Mouse (Mus musculus): ENCODE data around the gene Tomt. TPM values are rescaled to one million over a fixed set of nuclear protein-coding genes. Genes with fewer than 3 reads are reported as not detected.

Gene Tomt
- polyA plus RNA-seq, 1 experiment from 2014 or later, result 0.59 TPM

DNA sequence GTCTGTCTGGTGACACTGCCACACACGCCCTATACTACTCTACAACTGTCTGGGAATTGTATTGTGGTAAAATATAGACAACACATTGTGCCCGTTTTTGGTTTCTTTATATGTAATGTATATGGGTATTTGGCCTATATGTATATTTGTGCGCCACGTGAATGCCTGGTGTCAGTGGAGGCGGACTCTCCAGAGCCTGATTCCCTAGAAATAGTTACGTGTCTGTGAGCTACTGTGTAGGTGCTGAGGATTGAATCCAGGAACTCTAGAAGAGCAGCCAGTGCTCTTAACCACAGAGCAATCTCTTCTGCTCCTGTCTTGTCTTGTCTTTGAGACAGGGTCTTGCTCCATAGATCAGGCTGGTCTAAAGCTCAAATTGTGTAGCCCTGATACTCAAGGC, 19.9 kb downstream of the Tomt start:
- no peaks in the 10 kb centered on the region for H3K4me1 ChIP-seq (ENCODE audit: insufficient read depth, low read length)
- H3K27me3 ChIP-seq (ENCODE audit: insufficient read depth, low read length), result no peaks in the 10 kb centered on the region
- WGBS, result 90% methylated on average over 6 of the region's 6 CpGs
- ATAC-seq (ENCODE audit: low FRiP score, low TSS enrichment), result no peak
- H3K36me3 ChIP-seq (ENCODE audit: insufficient read depth, low read length), result no peaks in the 10 kb centered on the region
- no peak overlapping the region for H3K9ac ChIP-seq (replicated peaks; ENCODE audit: low read length)
- H3K4me2 ChIP-seq (replicated peaks; ENCODE audit: low read depth, low read length), result no peak overlapping the region
- no peak overlapping the region for H3K27ac ChIP-seq (ENCODE audit: low read length)
- no peak overlapping the region for H3K4me3 ChIP-seq (ENCODE audit: low read length)
- no peaks in the 10 kb centered on the region for H3K9me3 ChIP-seq (ENCODE audit: low read length)

DNA sequence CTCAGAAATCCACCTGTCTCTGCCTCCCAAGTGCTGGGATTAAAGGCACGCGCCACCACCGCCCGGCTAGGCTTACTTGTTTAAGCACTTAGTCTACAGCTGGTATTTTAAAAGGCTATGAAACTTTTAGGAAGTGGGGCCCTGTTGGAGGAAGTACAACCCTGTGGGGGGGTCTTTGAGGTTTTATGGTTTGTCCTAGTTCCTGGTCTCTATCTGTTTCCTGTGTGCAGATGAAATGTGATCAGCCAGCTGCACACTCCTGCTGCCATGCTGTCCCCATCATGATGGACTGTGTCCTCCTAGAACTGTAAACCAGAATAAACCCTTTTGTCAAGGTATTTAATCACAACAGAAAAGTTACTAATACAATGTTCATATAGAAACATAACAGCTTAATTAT, 22.0 kb downstream of the Tomt start:
- 97% methylated on average over 4 of the region's 4 CpGs for WGBS
- Histone ChIP-seq H3K27ac (ENCODE audit: low read length) (no peak overlapping the region), H3K4me1 (ENCODE audit: insufficient read depth, low read length) (no peaks in the 10 kb centered on the region), H3K9ac (replicated peaks; ENCODE audit: low read length) (no peak overlapping the region), H3K9me3 (ENCODE audit: low read length) (no peaks in the 10 kb centered on the region), H3K27me3 (ENCODE audit: insufficient read depth, low read length) (no peaks in the 10 kb centered on the region), H3K4me2 (replicated peaks; ENCODE audit: low read depth, low read length) (no peak overlapping the region), H3K4me3 (ENCODE audit: low read length) (no peak overlapping the region), H3K36me3 (ENCODE audit: insufficient read depth, low read length) (no peaks in the 10 kb centered on the region)
- ATAC-seq (ENCODE audit: low FRiP score, low TSS enrichment), result no peak

DNA sequence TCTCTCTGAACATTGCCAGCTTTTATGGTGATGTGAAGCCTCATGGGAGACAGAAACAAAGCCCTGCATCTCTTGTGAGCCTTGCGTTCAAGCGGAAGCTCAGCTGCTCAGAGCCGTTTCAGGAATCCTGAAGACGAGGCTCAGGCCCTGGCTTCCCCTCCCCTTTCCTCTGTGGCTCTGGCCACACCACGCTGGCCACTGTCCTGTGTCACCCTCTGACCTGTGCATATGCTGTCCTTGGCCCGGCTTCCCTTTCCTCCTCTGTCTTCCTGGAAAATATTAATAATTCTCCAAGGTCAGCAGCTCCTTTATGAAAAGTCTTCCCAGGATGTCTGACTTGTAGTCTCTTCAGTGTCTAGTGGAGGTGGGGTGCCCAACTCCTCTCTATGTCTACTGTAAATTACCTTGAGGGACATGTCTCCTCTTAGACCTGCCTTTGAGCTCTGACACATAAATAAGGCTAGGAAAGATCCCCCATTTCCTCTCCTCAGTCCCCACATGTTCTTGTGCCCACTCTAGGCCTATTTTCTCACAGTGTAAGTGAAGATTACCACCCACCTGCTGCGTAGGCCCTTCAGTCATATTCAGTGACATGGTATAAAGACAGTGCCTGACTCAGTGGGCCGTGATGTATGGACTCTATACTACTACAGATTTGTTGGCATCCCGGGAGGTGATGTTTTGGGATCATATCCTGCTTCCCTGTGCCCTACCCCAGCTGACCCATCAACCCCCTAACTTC, 23.6 kb downstream of the Tomt start:
- Histone ChIP-seq H3K36me3 (ENCODE audit: insufficient read depth, low read length) (no peaks in the 10 kb centered on the region), H3K27ac (ENCODE audit: low read length) (no peak overlapping the region), H3K4me1 (ENCODE audit: insufficient read depth, low read length) (no peaks in the 10 kb centered on the region), H3K9ac (replicated peaks; ENCODE audit: low read length) (0 out of 2 replicates have a peak overlapping the region, but pooled peaks have one; percentile 0), H3K27me3 (ENCODE audit: insufficient read depth, low read length) (no peaks in the 10 kb centered on the region), H3K9me3 (ENCODE audit: low read length) (no peaks in the 10 kb centered on the region), H3K4me2 (replicated peaks; ENCODE audit: low read depth, low read length) (no peak overlapping the region), H3K4me3 (ENCODE audit: low read length) (no peak overlapping the region)
- WGBS, result 60% methylated on average over 9 of the region's 9 CpGs
- ATAC-seq (ENCODE audit: low FRiP score, low TSS enrichment), result no peak

DNA sequence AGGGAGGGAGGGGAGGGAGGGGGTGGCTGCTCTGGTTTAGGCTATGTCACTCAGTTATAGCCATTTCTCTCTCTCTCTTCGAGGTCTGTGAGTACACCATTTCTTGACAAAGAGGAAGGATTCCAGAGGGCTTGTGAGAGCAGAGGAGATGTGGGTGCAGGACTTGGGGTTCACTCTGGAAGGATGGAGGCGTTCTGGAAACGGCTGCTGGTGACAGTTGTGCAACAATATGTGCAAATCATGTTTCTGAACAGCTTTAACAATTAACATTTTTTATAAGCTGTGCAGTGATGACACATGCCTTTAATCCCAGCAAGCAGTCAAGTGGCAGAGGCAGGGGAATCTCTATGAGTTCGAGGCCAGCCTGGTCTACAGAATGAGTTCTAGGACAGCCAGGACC, 25.3 kb downstream of the Tomt start:
- Histone ChIP-seq H3K27me3 (ENCODE audit: insufficient read depth, low read length) (no peaks in the 10 kb centered on the region), H3K9ac (replicated peaks; ENCODE audit: low read length) (no peak overlapping the region), H3K9me3 (ENCODE audit: low read length) (no peaks in the 10 kb centered on the region), H3K4me1 (ENCODE audit: insufficient read depth, low read length) (no peaks in the 10 kb centered on the region), H3K27ac (ENCODE audit: low read length) (no peak overlapping the region), H3K36me3 (ENCODE audit: insufficient read depth, low read length) (no peaks in the 10 kb centered on the region), H3K4me3 (ENCODE audit: low read length) (no peak overlapping the region), H3K4me2 (replicated peaks; ENCODE audit: low read depth, low read length) (no peak overlapping the region)
- 77% methylated on average over 4 of the region's 4 CpGs for WGBS
- no peak for ATAC-seq (ENCODE audit: low FRiP score, low TSS enrichment)

DNA sequence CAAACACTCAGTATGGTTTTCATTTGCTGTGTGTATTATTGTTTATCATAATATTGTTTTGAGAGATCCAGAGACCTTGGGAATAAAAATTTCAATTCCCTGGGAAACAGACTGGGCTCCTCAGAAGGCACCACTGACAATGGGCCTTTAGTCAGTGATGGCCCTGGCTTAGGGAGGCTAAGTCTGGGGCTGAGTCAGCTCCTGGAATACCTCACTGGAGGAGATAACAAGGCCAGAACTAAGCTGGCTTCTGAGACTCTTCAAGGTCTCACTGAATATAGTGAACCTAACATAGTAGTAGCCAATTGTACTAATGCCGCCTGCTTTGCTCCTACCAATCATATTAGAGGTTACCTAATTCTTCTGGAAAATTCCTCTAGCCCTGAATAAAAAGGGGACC, 30.2 kb downstream of the Tomt start:
- no peaks in the 10 kb centered on the region for H3K36me3 ChIP-seq (ENCODE audit: insufficient read depth, low read length)
- H3K9ac ChIP-seq (replicated peaks; ENCODE audit: low read length), result no peak overlapping the region
- no peak overlapping the region for H3K4me2 ChIP-seq (replicated peaks; ENCODE audit: low read depth, low read length)
- H3K9me3 ChIP-seq (ENCODE audit: low read length), result no peaks in the 10 kb centered on the region
- ATAC-seq (ENCODE audit: low FRiP score, low TSS enrichment), result no peak
- H3K4me3 ChIP-seq (ENCODE audit: low read length), result no peak overlapping the region
- H3K27ac ChIP-seq (ENCODE audit: low read length), result no peak overlapping the region
- WGBS, result 97% methylated on average over 1 of the region's 1 CpGs
- no peaks in the 10 kb centered on the region for H3K4me1 ChIP-seq (ENCODE audit: insufficient read depth, low read length)
- no peaks in the 10 kb centered on the region for H3K27me3 ChIP-seq (ENCODE audit: insufficient read depth, low read length)

DNA sequence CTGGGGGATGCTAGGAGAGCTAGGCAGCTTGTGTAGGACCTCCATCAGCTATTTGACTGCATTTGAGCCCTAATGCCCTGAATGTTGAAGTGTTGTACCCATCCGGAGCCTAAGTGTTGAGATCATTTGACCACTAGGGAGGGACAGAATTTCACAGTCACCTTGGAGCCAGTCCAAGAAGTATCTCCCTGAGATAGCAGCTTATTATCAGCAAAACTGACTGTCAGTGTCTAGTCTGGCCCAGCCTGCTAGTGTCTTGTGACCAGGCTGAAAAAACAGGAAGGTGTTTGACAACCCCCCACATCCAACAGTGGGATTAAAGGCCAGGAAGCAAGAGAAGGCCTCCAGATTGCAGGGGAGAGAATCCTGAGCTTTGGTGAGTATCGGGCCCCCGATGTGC, 34.9 kb downstream of the Tomt start:
- ATAC-seq (ENCODE audit: low FRiP score, low TSS enrichment), result no peak
- peaks cover 18% of the 10 kb centered on the region for H3K4me1 ChIP-seq (ENCODE audit: insufficient read depth, low read length)
- H3K9me3 ChIP-seq (ENCODE audit: low read length), result no peaks in the 10 kb centered on the region
- no peak overlapping the region for H3K9ac ChIP-seq (replicated peaks; ENCODE audit: low read length)
- no peak overlapping the region for H3K4me3 ChIP-seq (ENCODE audit: low read length)
- no peaks in the 10 kb centered on the region for H3K36me3 ChIP-seq (ENCODE audit: insufficient read depth, low read length)
- H3K27me3 ChIP-seq (ENCODE audit: insufficient read depth, low read length), result no peaks in the 10 kb centered on the region
- H3K27ac ChIP-seq (ENCODE audit: low read length), result peak overlapping the region; percentile 72
- 77% methylated on average over 3 of the region's 3 CpGs for WGBS
- H3K4me2 ChIP-seq (replicated peaks; ENCODE audit: low read depth, low read length), result no peak overlapping the region

DNA sequence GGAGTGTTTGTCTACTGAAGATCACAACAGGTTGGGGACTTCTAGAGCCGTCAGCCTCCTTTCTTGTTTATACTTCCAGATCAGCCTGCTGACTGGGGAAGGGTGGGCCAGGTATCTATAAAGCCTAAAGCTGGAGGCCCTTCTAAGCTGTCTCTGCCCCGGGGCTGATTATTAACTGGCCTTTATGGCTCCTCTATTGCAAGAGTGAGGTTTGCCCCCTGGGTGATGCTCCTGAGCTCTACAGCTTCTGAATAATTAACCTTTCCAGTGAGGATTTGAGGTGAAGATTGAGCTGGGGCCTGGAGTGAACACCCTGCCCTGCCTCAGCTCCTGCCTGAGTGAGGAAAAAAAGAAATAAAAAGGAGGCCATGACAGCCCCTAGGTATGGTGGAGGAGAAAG, 35.5 kb downstream of the Tomt start, which contains the start of gene Folr1:
Gene Folr1, minus strand, starts transcription at position 160 of the 400 bp plus-strand sequence.
- H3K9ac ChIP-seq (replicated peaks; ENCODE audit: low read length), result peak within 1 kb of the TSS; percentile 42
- peak; percentile 78; the same call in 1 of the 2 replicates for ATAC-seq (ENCODE audit: low FRiP score, low TSS enrichment)
- no peaks in the 10 kb centered on the region for H3K36me3 ChIP-seq (ENCODE audit: insufficient read depth, low read length)
- peak within 1 kb of the TSS; percentile 16 for H3K4me3 ChIP-seq (ENCODE audit: low read length)
- peak within 1 kb of the TSS; percentile 40 for H3K4me2 ChIP-seq (replicated peaks; ENCODE audit: low read depth, low read length)
- H3K27me3 ChIP-seq (ENCODE audit: insufficient read depth, low read length), result no peaks in the 10 kb centered on the region
- WGBS, result 46% methylated on average over 2 of the region's 2 CpGs
- peaks cover 18% of the 10 kb centered on the region for H3K4me1 ChIP-seq (ENCODE audit: insufficient read depth, low read length)
- no peaks in the 10 kb centered on the region for H3K9me3 ChIP-seq (ENCODE audit: low read length)
- H3K27ac ChIP-seq (ENCODE audit: low read length), result peak within 1 kb of the TSS; percentile 80

DNA sequence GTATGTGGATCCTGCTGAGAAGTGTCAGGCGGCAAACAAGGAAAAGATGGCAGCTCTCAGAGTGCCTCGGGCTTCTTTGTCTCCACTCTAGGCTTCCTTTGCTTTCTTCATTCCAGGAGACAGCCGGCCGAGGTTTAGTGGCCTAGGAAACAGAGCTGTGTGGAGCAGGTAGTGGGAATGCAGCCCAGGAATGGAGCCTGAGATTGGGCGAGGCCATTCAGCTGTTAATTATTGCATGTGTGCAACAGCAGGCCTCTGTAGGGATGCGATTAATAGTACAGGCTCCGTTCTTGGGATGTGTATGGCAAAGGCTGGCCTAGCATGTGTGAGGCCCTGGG, 37.0 kb downstream of the Tomt start:
- peak overlapping the region; percentile 16 for H3K4me3 ChIP-seq (ENCODE audit: low read length)

DNA sequence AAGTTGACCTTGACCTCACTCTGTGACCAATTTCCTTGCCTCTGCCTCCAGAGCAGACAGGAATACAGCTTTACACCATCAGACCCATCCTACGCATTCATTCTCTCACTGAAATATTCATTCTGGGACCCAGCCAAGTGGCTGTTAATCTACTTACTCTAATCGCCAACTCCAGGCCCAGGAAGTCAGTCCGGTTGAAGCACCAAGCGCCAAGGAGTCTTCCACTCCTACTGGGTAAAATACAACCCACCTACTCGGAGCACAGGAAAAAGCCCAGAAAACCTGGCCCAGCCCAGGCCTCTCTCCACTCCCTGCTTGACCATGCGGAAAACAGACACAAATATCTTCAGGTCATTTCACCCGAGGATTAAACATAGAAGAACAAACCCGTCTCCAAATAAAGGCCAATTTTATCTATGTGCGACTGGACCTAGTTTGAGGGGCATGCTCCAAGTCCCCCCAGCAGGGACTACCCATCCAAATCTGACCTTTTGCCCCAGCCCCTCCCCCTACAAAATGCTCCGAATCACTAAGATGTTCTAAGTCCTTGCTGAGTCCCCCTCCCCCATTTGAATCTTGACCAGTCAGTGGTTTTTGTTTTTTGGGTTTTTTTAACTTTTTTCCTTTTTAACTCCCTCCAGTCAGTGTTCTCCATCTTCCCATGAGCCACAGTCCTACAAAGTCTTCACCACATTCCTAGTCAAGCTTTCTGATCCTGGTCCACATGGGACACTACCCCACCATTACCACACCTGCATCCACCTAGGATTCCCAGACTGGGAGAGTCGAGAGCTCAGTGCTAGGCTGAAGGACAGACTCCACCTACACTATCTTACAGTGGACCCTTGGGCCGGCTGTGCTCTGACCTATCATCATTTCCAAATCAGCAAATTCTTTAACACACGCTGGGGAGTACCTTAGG, 37.7 kb downstream of the Tomt start:
- 44% methylated on average over 13 of the region's 13 CpGs for WGBS
- Histone ChIP-seq H3K4me1 (ENCODE audit: insufficient read depth, low read length) (peaks cover 18% of the 10 kb centered on the region), H3K9me3 (ENCODE audit: low read length) (no peaks in the 10 kb centered on the region), H3K27ac (ENCODE audit: low read length) (peak overlapping the region; percentile 80), H3K27me3 (ENCODE audit: insufficient read depth, low read length) (no peaks in the 10 kb centered on the region), H3K9ac (replicated peaks; ENCODE audit: low read length) (0 out of 2 replicates have a peak overlapping the region, but pooled peaks have one; percentile 9), H3K36me3 (ENCODE audit: insufficient read depth, low read length) (no peaks in the 10 kb centered on the region), H3K4me3 (ENCODE audit: low read length) (peak overlapping the region; percentile 10; the same call in 1 of the 2 replicates), H3K4me2 (replicated peaks; ENCODE audit: low read depth, low read length) (peak overlapping the region; percentile 40)
- peak; percentile 79 for ATAC-seq (ENCODE audit: low FRiP score, low TSS enrichment)

More for the DNA sequence above, 37.0 kb downstream of the Tomt start:
- no peaks in the 10 kb centered on the region for H3K9me3 ChIP-seq (ENCODE audit: low read length)
- no peak overlapping the region for H3K9ac ChIP-seq (replicated peaks; ENCODE audit: low read length)
- peaks cover 18% of the 10 kb centered on the region for H3K4me1 ChIP-seq (ENCODE audit: insufficient read depth, low read length)
- H3K27me3 ChIP-seq (ENCODE audit: insufficient read depth, low read length), result no peaks in the 10 kb centered on the region
- peak overlapping the region; percentile 80 for H3K27ac ChIP-seq (ENCODE audit: low read length)
- H3K4me2 ChIP-seq (replicated peaks; ENCODE audit: low read depth, low read length), result peak overlapping the region; percentile 40
- ATAC-seq (ENCODE audit: low FRiP score, low TSS enrichment), result peak; percentile 44; the same call in 1 of the 2 replicates
- no peaks in the 10 kb centered on the region for H3K36me3 ChIP-seq (ENCODE audit: insufficient read depth, low read length)
- WGBS, result 71% methylated on average over 7 of the region's 7 CpGs

Data from kidney, embryonic 16.5 days (tissue).